Mouse (Mus musculus) cerebellum, postnatal 14 days (tissue): ENCODE measurements around the gene Sf3b5.
A peak's percentile ranks its signal among the peaks of the same experiment; 100 is the strongest.
"Not testable (repeated sequence)": the region's sequence is repeated elsewhere in the genome, so short reads cannot be mapped to it uniquely, and the experiment has no call there.

ENCODE experiments used
- DNase-seq, 2 experiments: peaks; one replicate each; pipeline ENCODE4 v3.0.0; 2021; ENCODE audit warnings: mixed read lengths in 2 of 2

The Sf3b5 gene

GRCm38 (mm10) chr10:13007876-13008736 lies 3.0 kb downstream of the Sf3b5 start:
- peak; percentile 95 to 96 for DNase-seq

GRCm38 (mm10) chr10:13008737-13009121 lies 3.6 kb downstream of the Sf3b5 start:
- no peak for DNase-seq

GRCm38 (mm10) chr10:13014026-13014425 lies 8.9 kb downstream of the Sf3b5 start:
- no peak for DNase-seq

- peak; percentile 78 to 81 for DNase-seq
These were observed 11.4 kb downstream of the Sf3b5 start for GRCm38 (mm10) chr10:13016573-13016972.

- DNase-seq: peak; percentile 63 to 71
These were observed 13.4 kb downstream of the Sf3b5 start for GRCm38 (mm10) chr10:13018510-13018909.

GRCm38 (mm10) chr10:13019026-13019425 lies 13.9 kb downstream of the Sf3b5 start:
- DNase-seq: peak in 1 of 2 experiments; percentile 21

GRCm38 (mm10) chr10:13022103-13022502 lies 17.0 kb downstream of the Sf3b5 start:
- no peak for DNase-seq

- DNase-seq: not testable (repeated sequence)
These were observed 18.8 kb downstream of the Sf3b5 start for GRCm38 (mm10) chr10:13023985-13024384.

GRCm38 (mm10) chr10:13027702-13028101 lies 22.6 kb downstream of the Sf3b5 start:
- DNase-seq: no peak

- DNase-seq: no peak
These were observed 23.1 kb downstream of the Sf3b5 start for GRCm38 (mm10) chr10:13028215-13028614.

GRCm38 (mm10) chr10:13029416-13029815 lies 24.3 kb downstream of the Sf3b5 start:
- no peak for DNase-seq

GRCm38 (mm10) chr10:13035270-13035669 lies 30.1 kb downstream of the Sf3b5 start:
- DNase-seq: no peak

GRCm38 (mm10) chr10:13039637-13040174 lies 34.6 kb downstream of the Sf3b5 start:
- no peak for DNase-seq

GRCm38 (mm10) chr10:13044659-13045058 lies 39.5 kb downstream of the Sf3b5 start:
- DNase-seq: peak; percentile 88 to 91

- DNase-seq: no peak
These were observed 42.7 kb downstream of the Sf3b5 start for GRCm38 (mm10) chr10:13047816-13048215.

GRCm38 (mm10) chr10:13056863-13057381 lies 51.8 kb downstream of the Sf3b5 start:
- DNase-seq: no peak
